Comparison of ENCODE assay signal across 28 mouse cellular contexts in the genomic region with DNA sequence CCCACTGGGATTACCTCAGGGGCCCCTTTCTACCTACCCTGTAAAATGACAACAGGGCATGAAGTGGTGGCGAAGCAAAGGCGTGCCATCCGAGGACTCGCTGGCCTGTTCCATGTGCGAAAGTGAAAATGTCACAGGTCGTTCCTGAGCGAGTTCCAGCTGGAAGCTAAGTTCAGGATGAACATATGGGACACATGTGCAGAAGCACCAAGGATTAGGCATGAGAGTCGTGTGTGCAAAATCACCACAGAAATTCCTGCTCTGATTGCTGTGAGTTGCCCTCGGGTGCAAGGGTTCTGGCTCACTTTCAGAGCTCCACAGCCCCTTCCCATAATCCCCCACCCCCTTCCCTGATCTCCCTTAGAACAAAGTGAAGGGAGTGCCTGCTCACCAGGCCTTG.
DNase-seq lines count a peak whose midpoint lies in the region; ATAC-seq lines count a peak whose summit lies in the region.
"Had no signal": no experiment of that assay in that cellular context is flagged by ENCODE, and none has a peak within 500 bp of the region (broad histone marks: within the 10 kb centered on the region; RNA-seq: fewer than 3 reads in every experiment).

No protein-coding gene starts in this region.

- WGBS in forebrain, embryonic 11.5 days: 78% methylated on average over 9 of the region's 9 CpGs
- 83% methylated on average over 9 of the region's 9 CpGs for whole genome bisulfite sequencing in forebrain, embryonic 14.5 days
- 80% methylated on average over 9 of the region's 9 CpGs for WGBS in heart, embryonic 15.5 days
- WGBS in embryonic facial prominence, embryonic 14.5 days: 45% methylated on average over 9 of the region's 9 CpGs
- WGBS in limb, embryonic 15.5 days: 43% methylated on average over 9 of the region's 9 CpGs
- WGBS in hindbrain, embryonic 14.5 days: 83% methylated on average over 9 of the region's 9 CpGs

- DNase-seq in forebrain, embryonic 11.5 days (ENCODE audit: low spot score): peak; percentile 33
- no peak for DNase-seq in forebrain, embryonic 14.5 days (ENCODE audit: low spot score)
- no peak for DNase-seq in heart, adult 18-20 months
- DNase-seq in embryonic facial prominence, embryonic 14.5 days (ENCODE audit: low spot score): peak; percentile 58
- DNase-seq in retina, embryonic 14.5 days (ENCODE audit: low spot score): no peak
- no peak for DNase-seq in hindbrain, embryonic 14.5 days (ENCODE audit: low spot score)
- DNase-seq: adrenal gland, adult 8-10 months; cerebellum, adult 2 months; cerebellum, postnatal 14 days; gastrocnemius, postnatal 10 days; kidney, adult 9 months; kidney, postnatal 10 days; layer of hippocampus, adult 9-11 months; liver, embryonic 13.5 days; lung, adult 18-20 months; lung, postnatal 14 days; right cerebral cortex, adult 18-20 months; spleen, adult 18-20 months; thymus, postnatal 25 days had no signal

- no peaks in the 10 kb centered on the region for H3K9me3 ChIP-seq in forebrain, embryonic 11.5 days (ENCODE audit: control insufficient read depth, low read length)
- H3K9me3 ChIP-seq in forebrain, embryonic 14.5 days (replicated peaks; ENCODE audit: control insufficient read depth, low read length): no peaks in the 10 kb centered on the region
- H3K9me3 ChIP-seq in heart, embryonic 15.5 days (replicated peaks): no peaks in the 10 kb centered on the region
- no peaks in the 10 kb centered on the region for H3K9me3 ChIP-seq in embryonic facial prominence, embryonic 14.5 days (ENCODE audit: control insufficient read depth, low read length)
- no peaks in the 10 kb centered on the region for H3K9me3 ChIP-seq in limb, embryonic 15.5 days
- no peaks in the 10 kb centered on the region for H3K9me3 ChIP-seq in hindbrain, embryonic 14.5 days (ENCODE audit: control insufficient read depth, low read length)
- H3K9me3 ChIP-seq: forebrain, embryonic 12.5 days; G1E; limb, embryonic 12.5 days; liver, embryonic 13.5 days; midbrain, embryonic 10.5 days had no signal

- no peak overlapping the region for H3K27ac ChIP-seq in forebrain, embryonic 11.5 days (ENCODE audit: low read depth, low read length)
- no peak overlapping the region for H3K27ac ChIP-seq in forebrain, embryonic 14.5 days (ENCODE audit: low read depth, low read length)
- 0 out of 2 replicates have a peak overlapping the region, but pooled peaks have one; percentile 15 for H3K27ac ChIP-seq in heart, embryonic 15.5 days
- H3K27ac ChIP-seq in embryonic facial prominence, embryonic 14.5 days (replicated peaks; ENCODE audit: low read depth, low read length): peak overlapping the region; percentile 78
- H3K27ac ChIP-seq in limb, embryonic 15.5 days: peak overlapping the region; percentile 48; the same call in 1 of the 2 replicates
- H3K27ac ChIP-seq in hindbrain, embryonic 14.5 days: no peak overlapping the region
- H3K27ac ChIP-seq: forebrain, embryonic 12.5 days; limb, embryonic 12.5 days; liver, embryonic 13.5 days; midbrain, embryonic 10.5 days had no signal

- no peak overlapping the region for H3K4me3 ChIP-seq in forebrain, embryonic 11.5 days (ENCODE audit: low read depth, low read length)
- H3K4me3 ChIP-seq in forebrain, embryonic 14.5 days (ENCODE audit: low read depth, low read length): no peak overlapping the region
- no peak overlapping the region for H3K4me3 ChIP-seq in heart, embryonic 15.5 days
- H3K4me3 ChIP-seq in embryonic facial prominence, embryonic 14.5 days (ENCODE audit: low read depth, low read length): no peak overlapping the region
- H3K4me3 ChIP-seq in limb, embryonic 15.5 days: no peak overlapping the region
- no peak overlapping the region for H3K4me3 ChIP-seq in hindbrain, embryonic 14.5 days (replicated peaks; ENCODE audit: low read length)
- H3K4me3 ChIP-seq: erythroblast, embryonic 14.5 days; forebrain, embryonic 12.5 days; limb, embryonic 12.5 days; liver, embryonic 13.5 days; midbrain, embryonic 10.5 days had no signal

- H3K36me3 ChIP-seq in forebrain, embryonic 11.5 days (ENCODE audit: control insufficient read depth, insufficient read depth, low read length): no peaks in the 10 kb centered on the region
- no peaks in the 10 kb centered on the region for H3K36me3 ChIP-seq in forebrain, embryonic 14.5 days (ENCODE audit: control insufficient read depth, insufficient read depth, low read length)
- H3K36me3 ChIP-seq in heart, embryonic 15.5 days: no peaks in the 10 kb centered on the region
- H3K36me3 ChIP-seq in embryonic facial prominence, embryonic 14.5 days (ENCODE audit: control insufficient read depth, insufficient read depth, low read length): no peaks in the 10 kb centered on the region
- H3K36me3 ChIP-seq in limb, embryonic 15.5 days: no peaks in the 10 kb centered on the region
- no peaks in the 10 kb centered on the region for H3K36me3 ChIP-seq in hindbrain, embryonic 14.5 days (replicated peaks; ENCODE audit: control insufficient read depth, insufficient read depth)
- H3K36me3 ChIP-seq: forebrain, embryonic 12.5 days; G1E; limb, embryonic 12.5 days; liver, embryonic 13.5 days; midbrain, embryonic 10.5 days had no signal

- H3K9ac ChIP-seq in forebrain, embryonic 11.5 days (ENCODE audit: low read length): no peak overlapping the region
- no peak overlapping the region for H3K9ac ChIP-seq in forebrain, embryonic 14.5 days (ENCODE audit: low read length)
- no peak overlapping the region for H3K9ac ChIP-seq in heart, embryonic 15.5 days
- no peak overlapping the region for H3K9ac ChIP-seq in embryonic facial prominence, embryonic 14.5 days (ENCODE audit: low read depth, low read length)
- no peak overlapping the region for H3K9ac ChIP-seq in limb, embryonic 15.5 days
- no peak overlapping the region for H3K9ac ChIP-seq in hindbrain, embryonic 14.5 days
- H3K9ac ChIP-seq: forebrain, embryonic 12.5 days; limb, embryonic 12.5 days; liver, embryonic 13.5 days had no signal

- ATAC-seq in forebrain, embryonic 11.5 days (replicated peaks; ENCODE audit: low FRiP score): no peak
- no peak for ATAC-seq in forebrain, embryonic 14.5 days
- no peak for ATAC-seq in heart, embryonic 15.5 days (replicated peaks; ENCODE audit: insufficient number of reproducible peaks, insufficient read depth, low FRiP score, low read depth)
- ATAC-seq in embryonic facial prominence, embryonic 14.5 days (ENCODE audit: low read depth): no peak
- ATAC-seq in limb, embryonic 15.5 days (ENCODE audit: insufficient number of reproducible peaks, low FRiP score, low TSS enrichment, low read depth): no peak
- ATAC-seq in hindbrain, embryonic 14.5 days (ENCODE audit: low FRiP score): no peak
- ATAC-seq: intestine, postnatal 0 days; midbrain, embryonic 16.5 days had no signal

- H3K4me2 ChIP-seq in forebrain, embryonic 11.5 days (ENCODE audit: low read depth, low read length, severe bottlenecking): no peak overlapping the region
- no peak overlapping the region for H3K4me2 ChIP-seq in forebrain, embryonic 14.5 days (ENCODE audit: low read length)
- H3K4me2 ChIP-seq in heart, embryonic 15.5 days: no peak overlapping the region
- H3K4me2 ChIP-seq in embryonic facial prominence, embryonic 14.5 days (ENCODE audit: low read depth, low read length): no peak overlapping the region; the same call in 1 of the 2 replicates
- no peak overlapping the region for H3K4me2 ChIP-seq in limb, embryonic 15.5 days
- no peak overlapping the region for H3K4me2 ChIP-seq in hindbrain, embryonic 14.5 days (replicated peaks)
- H3K4me2 ChIP-seq: forebrain, embryonic 12.5 days; limb, embryonic 12.5 days; liver, embryonic 13.5 days had no signal

- no peaks in the 10 kb centered on the region for H3K27me3 ChIP-seq in forebrain, embryonic 11.5 days (ENCODE audit: control insufficient read depth, insufficient read depth, low read length)
- H3K27me3 ChIP-seq in forebrain, embryonic 14.5 days (replicated peaks; ENCODE audit: control insufficient read depth, insufficient read depth, low read length): no peaks in the 10 kb centered on the region
- no peaks in the 10 kb centered on the region for H3K27me3 ChIP-seq in heart, embryonic 15.5 days
- no peaks in the 10 kb centered on the region for H3K27me3 ChIP-seq in embryonic facial prominence, embryonic 14.5 days (replicated peaks; ENCODE audit: control insufficient read depth, insufficient read depth, low read length)
- H3K27me3 ChIP-seq in limb, embryonic 15.5 days: no peaks in the 10 kb centered on the region
- no peaks in the 10 kb centered on the region for H3K27me3 ChIP-seq in hindbrain, embryonic 14.5 days (ENCODE audit: control insufficient read depth, insufficient read depth, low read length)
- H3K27me3 ChIP-seq: forebrain, embryonic 12.5 days; limb, embryonic 12.5 days; liver, embryonic 13.5 days had no signal

- no peaks in the 10 kb centered on the region for H3K4me1 ChIP-seq in forebrain, embryonic 11.5 days (replicated peaks; ENCODE audit: control insufficient read depth, insufficient read depth, low read length)
- H3K4me1 ChIP-seq in forebrain, embryonic 14.5 days (ENCODE audit: control insufficient read depth, insufficient read depth, low read length): no peaks in the 10 kb centered on the region
- peaks cover 21% of the 10 kb centered on the region for H3K4me1 ChIP-seq in heart, embryonic 15.5 days (replicated peaks)
- peaks cover 36% of the 10 kb centered on the region for H3K4me1 ChIP-seq in embryonic facial prominence, embryonic 14.5 days (ENCODE audit: control insufficient read depth, insufficient read depth, low read length)
- peaks cover 19% of the 10 kb centered on the region for H3K4me1 ChIP-seq in limb, embryonic 15.5 days
- no peaks in the 10 kb centered on the region for H3K4me1 ChIP-seq in hindbrain, embryonic 14.5 days (replicated peaks; ENCODE audit: control insufficient read depth, insufficient read depth, low read length)
- H3K4me1 ChIP-seq: forebrain, embryonic 12.5 days; liver, embryonic 13.5 days; midbrain, embryonic 10.5 days had no signal

Comparison
In these comparisons a context has a peak if more than half of its experiments do, and no peak if none do; other contexts are left out.
1. DNase-seq: peak in forebrain, embryonic 11.5 days (single experiment) and embryonic facial prominence, embryonic 14.5 days (single experiment); none in forebrain, embryonic 14.5 days (single experiment), heart, adult 18-20 months (0 of 2), retina, embryonic 14.5 days (single experiment) and hindbrain, embryonic 14.5 days (single experiment).
2. H3K27ac ChIP-seq: peak in heart, embryonic 15.5 days (single experiment), embryonic facial prominence, embryonic 14.5 days (single experiment) and limb, embryonic 15.5 days (single experiment); none in forebrain, embryonic 11.5 days (single experiment), forebrain, embryonic 14.5 days (single experiment) and hindbrain, embryonic 14.5 days (single experiment).